Mouse (Mus musculus) lung, postnatal 0 days (tissue): Measurements from ENCODE around the gene Fahd2a.

Experiments
- CTCF ChIP-seq: IDR thresholded peaks from 2 replicates; pipeline ENCODE4 v1.5.1; 2016; ENCODE audit warnings: antibody characterized with exemption, mild to moderate bottlenecking
- EP300 ChIP-seq: IDR thresholded peaks from 2 replicates; pipeline ENCODE4 v1.6.1; 2016; ENCODE audit warnings: antibody characterized with exemption, mild to moderate bottlenecking, control low read depth

DNA sequence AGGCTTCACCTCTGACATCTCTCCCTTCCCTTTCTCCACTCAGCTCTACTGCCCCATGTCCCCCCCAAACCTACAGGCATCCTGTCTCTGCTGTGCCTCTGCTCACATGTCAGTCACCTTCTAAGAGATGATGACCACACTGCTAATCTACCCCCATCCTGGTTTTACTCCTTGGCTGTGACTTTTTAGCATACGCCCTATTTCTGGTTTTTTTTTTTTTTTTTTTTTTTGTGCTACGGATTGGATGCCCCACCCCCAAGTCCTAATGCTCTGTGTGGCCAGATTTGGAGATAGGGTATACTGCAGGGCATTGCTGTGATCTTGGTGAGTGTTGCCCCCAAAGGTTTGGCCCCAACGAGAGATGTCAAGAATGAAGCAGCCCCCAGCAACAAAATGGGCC, 27.9 kb upstream of the Fahd2a start:
- TF ChIP-seq CTCF = no peak
- TF ChIP-seq EP300 = no peak
